Mouse (Mus musculus) intestine, embryonic 14.5 days (tissue): ENCODE data around the gene Ttc30a2. TPM values are rescaled to one million over a fixed set of nuclear protein-coding genes. Genes with fewer than 3 reads are reported as not detected.
"Not testable (repeated sequence)": the region's sequence is repeated elsewhere in the genome, so short reads cannot be mapped to it uniquely, and the experiment has no call there.

Source experiments
- ATAC-seq: fragments of 200-750 bp; cut with Nextera tagmentation; replicated peaks from 2 replicates; pipeline ENCODE4 v1.8.0; 2017; ENCODE audit warnings: low read depth, moderate number of reproducible peaks, moderate TSS enrichment, moderate library complexity; ENCODE audit not compliant: low FRiP score, low TSS enrichment
- DNase-seq: peaks from one replicate; pipeline ENCODE4 v3.0.0-alpha.2; 2018; ENCODE audit warnings: low spot score
- H3K27ac ChIP-seq: fragments of 300-500 bp; sonication (generic); 2 replicates; pipeline ENCODE4 v1.5.1; 2014; ENCODE audit warnings: low read depth, mild to moderate bottlenecking, control low read depth
- H3K27me3 ChIP-seq: fragments of 300-500 bp; sonication (generic); replicated peaks from 2 replicates; pipeline ENCODE4 v1.6.1; 2014; ENCODE audit warnings: low read length, control low read depth; ENCODE audit not compliant: control insufficient read depth, insufficient read depth
- H3K36me3 ChIP-seq: fragments of 300-500 bp; sonication (generic); 2 replicates; pipeline ENCODE4 v1.6.1; 2014; ENCODE audit warnings: low read length, control low read depth; ENCODE audit not compliant: control insufficient read depth, insufficient read depth
- H3K4me1 ChIP-seq: fragments of 300-500 bp; sonication (generic); replicated peaks from 2 replicates; pipeline ENCODE4 v1.6.1; 2014; ENCODE audit warnings: low read length, control low read depth, mixed read lengths; ENCODE audit not compliant: control insufficient read depth, insufficient read depth
- H3K4me2 ChIP-seq: fragments of 300-500 bp; sonication (generic); 2 replicates; pipeline ENCODE4 v1.6.1; 2014; ENCODE audit warnings: low read length
- H3K4me3 ChIP-seq: fragments of 300-500 bp; sonication (generic); 2 replicates; pipeline ENCODE4 v1.5.1; 2014; ENCODE audit warnings: low read depth, low read length, control low read depth, mixed read lengths
- H3K9ac ChIP-seq: fragments of 300-500 bp; sonication (generic); 2 replicates; pipeline ENCODE4 v1.6.1; 2014; ENCODE audit warnings: mild to moderate bottlenecking, low read length
- H3K9me3 ChIP-seq: fragments of 300-500 bp; sonication (generic); 2 replicates; pipeline ENCODE4 v1.6.1; 2016; ENCODE audit warnings: low read length, control low read depth; ENCODE audit not compliant: control insufficient read depth
- WGBS: fragments of 180-500 bp; shearing (Covaris S2); extraction: QIAGEN DNeasy Blood & Tissue Kit; methylation state at CpG from one replicate; pipeline ENCODE4 v1.1.7; 2014; 5-methylcytosine and 5-hydroxymethylcytosine counted together
- polyA plus RNA-seq: library from polyadenylated mRNA; unstranded; fragments of >200 nt; fragmentation: Nextera tagmentation; extraction: Ambion mirVana; gene quantifications from 2 replicates; pipeline ENCODE4 v1.2.1, GENCODE M21; 2014

Ttc30a2 gene
- polyA plus RNA-seq, 1 experiment from 2014 or later = 0.51 TPM

- Histone ChIP-seq H3K4me3 (no peak overlapping the region), H3K4me1 (peaks cover 42% of the 10 kb centered on the region), H3K36me3 (no peaks in the 10 kb centered on the region), H3K27ac (peak overlapping the region; percentile 52; the same call in 1 of the 2 replicates), H3K27me3 (no peaks in the 10 kb centered on the region), H3K9me3 (0 out of 2 replicates have a peak, but pooled peaks cover under 1% of the 10 kb centered on the region), H3K4me2 (no peak overlapping the region), H3K9ac (no peak overlapping the region)
- DNase-seq = no peak
- 58% methylated on average over 9 of the region's 9 CpGs for WGBS
- no peak for ATAC-seq
Measured at GRCm38 (mm10) chr2:75987739-75988138, 9.8 kb upstream of the Ttc30a2 start.

- Histone ChIP-seq H3K9me3 (0 out of 2 replicates have a peak, but pooled peaks cover 2% of the 10 kb centered on the region), H3K4me2 (no peak overlapping the region), H3K9ac (no peak overlapping the region), H3K27ac (peak overlapping the region; percentile 16; the same call in 1 of the 2 replicates), H3K36me3 (no peaks in the 10 kb centered on the region), H3K4me1 (peaks cover 28% of the 10 kb centered on the region), H3K27me3 (no peaks in the 10 kb centered on the region), H3K4me3 (no peak overlapping the region)
- no peak for DNase-seq
- ATAC-seq = peak; percentile 72
- 0% methylated on average over 2 of the region's 2 CpGs for WGBS
Measured at GRCm38 (mm10) chr2:75985124-75985523, 7.2 kb upstream of the Ttc30a2 start.

GRCm38 (mm10) chr2:75983847-75984246, 5.9 kb upstream of the Ttc30a2 start:
- DNase-seq (no peak), ATAC-seq (no peak)
- H3K4me2 ChIP-seq = no peak overlapping the region
- H3K36me3 ChIP-seq = no peaks in the 10 kb centered on the region
- H3K9ac ChIP-seq = no peak overlapping the region
- H3K27me3 ChIP-seq = no peaks in the 10 kb centered on the region
- H3K4me3 ChIP-seq = no peak overlapping the region
- WGBS = 83% methylated on average over 3 of the region's 3 CpGs
- 0 out of 2 replicates have a peak, but pooled peaks cover 2% of the 10 kb centered on the region for H3K9me3 ChIP-seq
- no peak overlapping the region for H3K27ac ChIP-seq
- peaks cover 18% of the 10 kb centered on the region for H3K4me1 ChIP-seq

- Histone ChIP-seq H3K36me3 (no peaks in the 10 kb centered on the region), H3K4me1 (peaks cover 10% of the 10 kb centered on the region), H3K4me2 (no peak overlapping the region), H3K9ac (no peak overlapping the region), H3K27me3 (no peaks in the 10 kb centered on the region), H3K9me3 (0 out of 2 replicates have a peak, but pooled peaks cover 2% of the 10 kb centered on the region), H3K4me3 (no peak overlapping the region), H3K27ac (no peak overlapping the region)
- WGBS = 93% methylated on average over 3 of the region's 3 CpGs
- no peak for DNase-seq
- no peak for ATAC-seq
Measured at GRCm38 (mm10) chr2:75983091-75983490, 5.1 kb upstream of the Ttc30a2 start.

- no peak for ATAC-seq
- DNase-seq = no peak
- 94% methylated on average over 4 of the region's 4 CpGs for WGBS
Measured at GRCm38 (mm10) chr2:75982626-75983025, 4.7 kb upstream of the Ttc30a2 start.

GRCm38 (mm10) chr2:75981440-75982081, 3.6 kb upstream of the Ttc30a2 start, which contains the start of gene Ttc30a1:
TSS of gene Ttc30a1 (minus strand) at chr2:75981967.
- not testable (repeated sequence) for H3K27me3 ChIP-seq
- Histone ChIP-seq H3K4me3 (peak within 1 kb of the TSS; percentile 48), H3K9ac (peak within 1 kb of the TSS; percentile 49)

More at GRCm38 (mm10) chr2:75982626-75983025, 4.7 kb upstream of the Ttc30a2 start:
- H3K4me1 ChIP-seq = 0 out of 2 replicates have a peak, but pooled peaks cover 6% of the 10 kb centered on the region
- 0 out of 2 replicates have a peak, but pooled peaks cover 2% of the 10 kb centered on the region for H3K9me3 ChIP-seq
- H3K27ac ChIP-seq = no peak overlapping the region
- no peaks in the 10 kb centered on the region for H3K36me3 ChIP-seq
- no peak overlapping the region for H3K4me3 ChIP-seq
- no peaks in the 10 kb centered on the region for H3K27me3 ChIP-seq
- no peak overlapping the region for H3K9ac ChIP-seq
- H3K4me2 ChIP-seq = no peak overlapping the region

GRCm38 (mm10) chr2:75980933-75981439, 3.0 kb upstream of the Ttc30a2 start:
- ATAC-seq = 0 out of 2 replicates have a peak, but pooled peaks have one; percentile 13
- 93% methylated on average over 13 of the region's 13 CpGs for WGBS

More at GRCm38 (mm10) chr2:75981440-75982081, 3.6 kb upstream of the Ttc30a2 start, which contains the start of gene Ttc30a1:
- H3K27ac ChIP-seq = peak within 1 kb of the TSS; percentile 51; the same call in 1 of the 2 replicates
- peak; percentile 91 for DNase-seq
- 2% methylated on average over 30 of the region's 34 CpGs for WGBS
- peak; percentile 63 for ATAC-seq
- not testable (repeated sequence) for H3K9me3 ChIP-seq, H3K4me1 ChIP-seq, H3K36me3 ChIP-seq
- peak within 1 kb of the TSS; percentile 52 for H3K4me2 ChIP-seq

GRCm38 (mm10) chr2:75976070-75976469, 1.9 kb downstream of the Ttc30a2 start:
- H3K4me3 ChIP-seq, ATAC-seq, H3K27me3 ChIP-seq, H3K36me3 ChIP-seq, H3K9ac ChIP-seq, H3K9me3 ChIP-seq, H3K4me2 ChIP-seq, H3K27ac ChIP-seq, H3K4me1 ChIP-seq, DNase-seq: not testable (repeated sequence)
- 88% methylated on average over 2 of the region's 2 CpGs for WGBS

More at GRCm38 (mm10) chr2:75980933-75981439, 3.0 kb upstream of the Ttc30a2 start:
- Histone ChIP-seq H3K4me2 (peak overlapping the region; percentile 52), H3K4me3 (peak overlapping the region; percentile 48; the same call in 1 of the 2 replicates)
- H3K27me3 ChIP-seq, H3K9me3 ChIP-seq, H3K4me1 ChIP-seq, H3K27ac ChIP-seq, H3K9ac ChIP-seq, DNase-seq, H3K36me3 ChIP-seq: not testable (repeated sequence)
